Mouse (Mus musculus) brain, embryonic 18.5 days (tissue): ENCODE data around the gene Slc39a3.
A peak's percentile ranks its signal among the peaks of the same experiment; 100 is the strongest.
"Not testable (repeated sequence)": the region's sequence is repeated elsewhere in the genome, so short reads cannot be mapped to it uniquely, and the experiment has no call there.

Source experiments
- DNase-seq: peaks from one replicate; pipeline ENCODE4 v3.0.0-alpha.2; 2012; ENCODE audit warnings: low read depth, low spot score

Slc39a3 gene

DNA sequence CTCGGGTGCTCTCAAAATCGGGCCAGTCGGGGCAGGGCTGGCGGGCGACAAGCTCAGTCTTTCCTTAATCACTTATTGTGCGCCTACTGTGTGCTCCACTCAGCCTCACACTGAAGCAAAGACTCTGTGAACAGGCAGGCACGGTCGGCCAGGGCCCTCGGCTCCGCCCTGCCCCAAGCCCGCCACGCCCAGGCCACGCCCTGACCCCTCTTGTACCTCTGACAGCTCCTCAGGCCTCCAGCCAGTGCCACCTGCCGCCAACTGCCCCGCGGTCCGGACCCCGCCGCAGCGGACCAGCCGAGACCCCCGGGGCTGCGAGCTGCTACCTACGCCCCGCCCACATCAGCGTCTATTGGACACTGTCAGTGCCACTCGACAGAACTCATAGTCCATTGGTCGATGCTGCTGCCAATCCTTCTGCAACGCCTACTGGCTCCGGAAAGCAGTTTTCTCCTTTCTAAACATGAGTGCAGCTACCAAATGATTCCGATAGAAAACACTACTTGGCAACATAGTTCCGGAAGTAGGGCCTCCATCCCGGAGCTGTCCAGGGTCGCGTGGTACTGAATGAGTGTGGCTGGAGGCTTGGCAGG, at the start of gene Slc39a3:
Gene Slc39a3, minus strand, starts transcription at position 439 of the 593 bp plus-strand sequence.
- DNase-seq = peak; percentile 96

DNA sequence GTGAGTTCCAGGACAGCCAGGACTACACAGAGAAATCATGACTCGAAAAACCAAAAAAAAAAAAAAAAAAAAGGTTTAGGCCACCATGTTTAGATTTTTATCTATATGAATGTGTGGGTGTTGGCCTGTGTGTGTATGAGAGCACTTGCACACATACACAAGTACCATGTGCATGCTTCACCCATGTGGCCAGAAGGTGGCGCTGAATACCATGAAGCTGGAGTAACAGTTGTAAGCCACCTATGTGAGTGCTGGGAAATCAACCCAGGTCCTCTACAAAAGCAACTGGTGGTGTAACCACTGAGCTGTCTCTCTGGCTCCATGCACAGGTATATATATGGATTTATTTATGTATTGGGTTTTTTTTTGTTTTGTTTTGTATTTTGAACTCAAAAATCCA, 49.8 kb upstream of the Slc39a3 start:
- DNase-seq = no peak

DNA sequence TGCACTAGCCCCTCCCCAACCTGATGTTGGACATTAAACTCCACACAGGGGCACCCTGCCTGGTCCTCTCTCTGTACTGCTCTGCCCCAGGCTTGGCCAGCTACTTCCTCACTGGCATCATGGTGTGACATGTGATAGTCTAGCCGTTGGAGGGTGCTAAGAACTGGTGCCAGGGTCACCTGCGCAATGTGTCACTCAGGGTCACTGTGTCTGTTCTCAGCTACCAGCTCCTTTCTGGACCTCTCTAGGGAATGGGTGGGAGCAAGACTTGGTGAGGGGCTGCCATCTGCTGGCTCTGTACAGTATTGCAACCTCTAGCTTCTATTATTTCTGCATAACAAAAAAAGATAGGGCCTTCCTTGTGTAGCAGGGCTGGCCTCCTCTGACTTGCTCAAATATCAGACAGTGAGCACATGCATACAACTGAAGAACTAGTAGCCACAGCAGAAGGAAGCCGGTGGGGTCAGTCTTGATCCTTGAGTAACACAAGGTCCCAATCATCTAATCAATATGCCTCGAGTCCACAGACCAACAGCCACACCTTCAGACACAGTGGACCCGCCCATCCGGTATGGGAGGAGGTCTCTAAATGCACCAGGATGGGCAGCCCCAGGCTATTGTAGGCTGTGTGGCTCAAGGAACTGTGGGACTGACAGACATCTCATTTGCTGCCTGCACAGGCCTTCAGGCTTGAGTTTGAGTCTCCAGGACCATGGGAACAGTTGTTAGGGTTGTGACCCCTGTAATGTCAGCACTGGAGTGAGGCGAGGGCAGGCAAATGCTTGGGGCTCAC, 45.1 kb upstream of the Slc39a3 start:
- no peak for DNase-seq

DNA sequence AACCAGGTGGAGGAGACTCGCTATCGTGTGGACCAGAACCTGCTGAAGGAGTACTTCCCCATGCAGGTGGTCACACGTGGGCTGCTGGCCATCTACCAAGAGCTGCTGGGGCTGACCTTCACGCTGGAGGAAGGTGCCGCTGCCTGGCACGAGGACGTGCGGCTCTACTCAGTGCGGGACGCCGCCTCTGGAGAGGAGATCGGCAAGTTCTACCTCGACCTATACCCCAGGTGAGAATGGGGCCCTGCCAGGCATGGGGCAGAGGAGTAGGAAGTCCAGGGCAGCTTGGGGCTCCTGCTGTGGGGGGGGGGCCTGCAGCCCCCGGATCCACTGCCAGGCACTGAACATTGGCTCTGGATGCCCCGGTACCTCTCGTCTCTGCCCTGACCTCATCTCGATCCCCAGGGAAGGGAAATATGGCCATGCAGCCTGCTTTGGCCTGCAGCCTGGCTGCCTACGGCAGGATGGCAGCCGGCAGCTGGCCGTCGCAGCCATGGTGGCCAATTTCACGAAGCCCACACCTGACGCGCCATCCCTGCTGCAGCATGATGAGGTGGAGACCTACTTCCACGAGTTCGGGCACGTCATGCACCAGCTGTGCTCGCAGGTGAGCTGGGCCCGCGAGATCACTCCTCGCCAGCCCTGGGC, 42.9 kb upstream of the Slc39a3 start:
- no peak for DNase-seq

DNA sequence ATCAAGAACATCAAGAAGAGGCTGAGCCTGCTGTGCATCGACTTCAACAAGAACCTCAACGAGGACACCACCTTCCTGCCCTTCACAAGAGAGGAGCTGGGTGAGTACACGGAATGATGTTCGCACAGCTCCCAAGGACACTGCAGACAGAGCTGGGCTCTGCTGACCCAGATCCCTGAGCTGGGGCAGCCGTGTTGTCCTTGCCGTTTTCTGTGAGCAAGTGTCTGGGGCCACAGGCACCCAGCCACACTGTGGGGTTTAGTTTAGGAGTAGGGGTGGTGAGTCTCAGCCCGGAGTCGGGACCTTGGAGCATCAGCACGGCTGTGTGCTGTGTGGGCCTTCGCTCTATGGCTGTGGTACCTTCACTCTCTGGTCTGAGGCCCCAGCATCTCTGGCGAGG, 40.7 kb upstream of the Slc39a3 start:
- DNase-seq = no peak

DNA sequence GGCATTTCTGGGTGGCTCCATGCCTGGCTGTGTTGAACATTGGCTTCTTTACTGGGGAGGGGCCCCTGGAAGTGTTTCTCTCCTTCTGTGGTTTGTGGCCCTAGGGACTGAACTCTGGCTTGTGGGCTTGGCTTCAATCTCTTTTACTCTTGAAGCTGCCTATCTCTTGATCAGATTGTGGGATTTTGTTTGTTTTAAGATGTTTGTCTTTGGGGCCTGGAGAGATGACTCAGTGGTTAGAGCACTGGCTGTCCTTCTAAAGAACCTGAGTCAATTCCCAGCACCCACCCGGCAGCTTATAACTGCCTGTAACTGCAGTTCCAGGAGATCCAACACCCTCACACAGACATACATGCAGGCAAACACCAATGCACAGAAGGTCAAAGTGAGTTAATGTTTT, 39.1 kb upstream of the Slc39a3 start:
- DNase-seq = no peak

DNA sequence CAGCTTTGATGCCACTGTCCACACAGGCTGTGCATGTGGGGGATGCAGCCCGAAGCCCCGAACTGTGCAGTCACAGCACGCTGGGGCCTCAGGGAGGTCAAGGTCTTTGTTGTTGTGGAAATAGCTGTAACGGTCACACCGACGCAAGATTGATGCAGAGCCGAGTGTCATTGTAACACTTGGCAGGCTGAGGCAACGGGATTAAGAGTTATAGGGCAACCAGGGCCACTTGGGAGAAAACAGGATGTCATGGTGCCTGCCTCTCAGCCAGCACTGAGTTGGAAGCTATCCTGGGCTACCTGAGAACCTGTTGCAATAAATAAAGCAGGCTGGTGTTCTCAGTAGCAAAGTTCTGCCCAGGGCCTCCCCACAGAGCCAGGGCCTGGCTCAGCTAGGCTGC, 38.5 kb upstream of the Slc39a3 start:
- no peak for DNase-seq

DNA sequence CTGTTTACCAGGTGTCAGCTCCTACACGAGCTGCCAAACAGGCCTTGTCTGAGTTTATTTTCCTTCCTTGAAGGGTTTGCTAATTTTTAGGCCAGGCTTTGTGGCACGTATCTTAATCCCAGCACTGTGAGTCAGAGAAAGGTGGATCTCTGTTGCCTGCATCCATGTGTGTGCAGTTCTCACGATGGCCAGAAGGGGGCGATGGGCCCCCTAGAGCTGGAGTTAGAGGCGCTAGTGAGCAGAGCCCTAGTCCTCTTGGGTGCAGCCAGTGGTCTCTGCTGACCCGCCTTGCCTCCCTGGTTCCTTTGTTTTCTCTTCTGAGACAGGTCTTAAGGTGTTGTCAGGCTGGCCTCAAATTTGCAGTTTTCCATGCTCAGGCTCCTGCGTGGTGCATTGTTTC, 36.2 kb upstream of the Slc39a3 start:
- no peak for DNase-seq

DNA sequence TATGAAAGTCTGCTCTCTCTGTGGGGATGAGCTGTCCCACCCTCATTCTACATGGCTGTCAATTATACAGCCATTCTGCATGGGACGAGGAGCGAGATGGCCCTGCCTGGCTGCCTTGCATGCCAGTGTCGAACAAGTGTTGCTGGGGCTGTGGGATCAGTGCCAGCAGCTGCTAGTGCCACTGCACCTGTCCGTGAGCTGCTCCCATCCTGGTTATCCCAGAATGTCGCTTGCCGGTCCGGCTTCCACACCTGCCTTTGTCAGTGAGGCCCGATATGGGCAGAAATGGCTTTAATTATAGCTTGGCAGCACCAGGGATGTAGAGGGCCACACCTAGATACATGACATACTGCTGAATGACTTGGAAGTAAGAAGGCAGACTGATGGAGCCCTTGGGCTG, 35.1 kb upstream of the Slc39a3 start:
- no peak for DNase-seq

DNA sequence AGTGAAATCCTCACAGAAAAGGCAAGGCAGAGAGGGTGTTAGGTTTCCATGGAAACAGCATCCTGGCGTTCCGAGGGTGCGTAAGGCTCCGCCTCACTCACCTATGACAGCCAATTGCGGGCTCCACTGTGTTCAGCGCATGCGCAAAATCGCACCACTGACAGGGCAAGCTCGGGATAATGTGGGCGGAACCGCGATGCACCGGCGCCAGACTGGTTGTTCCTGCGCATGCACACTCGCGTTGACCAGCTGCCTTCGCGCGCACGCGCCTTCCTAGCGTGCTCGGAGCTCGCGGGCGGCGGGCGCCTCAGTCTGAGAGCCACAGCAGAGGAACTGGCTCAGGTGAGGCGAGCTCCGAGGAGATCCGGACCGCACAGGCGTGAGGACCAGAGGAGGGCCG, 32.6 kb upstream of the Slc39a3 start, which contains the start of gene Thop1:
Gene Thop1, plus strand, starts transcription at position 200 of the 400 bp plus-strand sequence.
- peak; percentile 99 for DNase-seq

DNA sequence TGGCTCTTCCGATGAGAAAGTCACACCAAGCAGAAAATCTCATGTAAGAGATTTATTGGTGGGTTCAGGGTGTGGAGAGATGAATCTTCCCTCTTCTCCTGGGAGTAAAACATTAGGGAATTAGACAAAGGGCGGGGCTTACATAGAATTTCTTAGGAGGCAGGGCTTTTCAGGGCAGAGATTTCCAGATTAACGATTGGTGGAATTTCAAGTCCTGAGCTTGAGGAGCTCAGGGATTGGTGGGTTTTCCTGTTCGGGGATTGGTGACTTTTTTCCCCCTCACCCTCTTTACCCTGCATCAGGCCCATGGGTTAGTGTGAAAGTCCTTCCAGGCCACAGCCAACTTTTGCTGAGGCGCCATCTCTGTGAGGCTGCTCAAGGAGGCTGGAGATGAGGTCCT, 31.5 kb upstream of the Slc39a3 start:
- no peak for DNase-seq

DNA sequence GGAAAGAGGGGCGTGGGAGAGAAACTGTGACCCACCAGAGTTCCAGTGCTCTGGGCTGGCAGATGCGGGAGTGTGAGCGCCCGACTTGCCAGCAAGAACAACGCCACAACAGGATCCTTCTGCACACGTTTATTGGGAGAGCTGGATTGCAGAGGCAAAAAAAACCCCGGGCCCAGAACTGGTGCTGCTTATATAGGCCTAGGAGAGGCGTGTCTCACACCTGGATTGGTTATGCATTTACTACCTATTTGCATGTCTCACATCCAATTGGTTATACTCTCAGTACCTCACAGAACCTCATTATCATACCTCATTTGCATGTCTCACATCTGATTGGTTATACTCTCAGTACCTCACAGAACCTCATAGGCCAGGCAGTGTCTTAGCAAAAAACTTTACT, 27.3 kb upstream of the Slc39a3 start:
- not testable (repeated sequence) for DNase-seq

DNA sequence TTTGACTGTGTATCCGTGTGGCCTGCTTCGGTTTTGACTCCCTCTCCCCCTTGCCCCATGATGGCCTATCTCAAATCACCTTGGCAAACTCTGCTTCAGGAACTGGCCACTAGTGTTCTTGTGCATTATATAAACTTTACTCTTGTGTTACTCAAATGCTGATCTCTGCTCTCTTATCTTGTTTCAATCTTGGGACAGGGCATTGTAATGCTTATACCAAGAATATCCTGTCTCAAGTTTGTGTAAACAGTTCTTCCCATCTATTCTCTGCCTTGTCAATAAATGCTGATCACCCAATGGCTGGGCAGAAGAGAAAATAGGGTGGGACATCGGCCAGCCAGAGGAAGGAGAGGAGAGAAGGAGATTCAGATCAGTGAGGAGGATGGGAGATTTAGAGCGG, 25.5 kb upstream of the Slc39a3 start:
- no peak for DNase-seq

DNA sequence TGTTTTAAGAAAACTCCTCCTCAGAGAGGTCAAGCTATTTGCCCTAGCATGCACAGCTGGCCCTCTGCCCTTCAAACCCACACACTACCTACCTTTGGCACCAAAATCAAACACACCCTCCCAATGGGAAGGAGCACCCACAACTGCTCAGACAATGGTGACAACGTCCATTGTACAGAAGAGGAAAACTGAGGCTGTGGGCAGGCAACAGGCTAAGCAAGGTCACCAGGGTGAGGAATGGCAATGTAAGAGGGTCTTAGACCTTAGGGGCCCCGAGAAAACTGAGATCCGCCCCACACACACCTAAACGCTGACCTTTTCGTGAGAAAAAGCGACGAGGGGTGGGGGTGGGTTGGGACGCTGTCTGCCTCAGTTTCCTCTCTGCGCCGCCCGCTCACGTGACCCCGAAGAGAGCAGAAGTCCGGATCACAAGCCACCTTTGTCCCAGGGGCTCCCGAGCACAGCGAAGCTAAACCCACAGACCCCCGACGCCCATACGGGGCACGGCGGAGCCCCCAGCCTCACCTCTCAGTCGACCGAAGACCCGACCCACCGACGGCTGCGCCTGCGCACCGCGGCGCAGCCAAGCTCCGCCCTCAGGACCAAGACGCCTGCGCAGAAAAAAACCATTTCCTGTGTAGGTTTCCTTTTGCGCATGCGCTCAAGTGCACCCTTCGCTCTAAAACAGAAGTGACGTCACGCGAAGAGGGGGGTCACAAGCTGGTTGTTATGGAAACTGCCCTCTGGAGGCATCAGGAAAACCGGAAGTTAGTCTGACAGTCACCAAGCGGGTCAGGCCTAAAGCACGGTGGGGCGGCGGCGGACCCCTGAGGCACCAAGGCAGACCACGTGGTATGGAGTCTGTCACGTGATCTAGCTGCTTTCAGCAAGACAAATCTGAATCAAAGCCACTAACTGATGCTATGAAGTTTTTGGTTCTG, 22.6 kb upstream of the Slc39a3 start, which contains the start of gene Sgta:
Gene Sgta, minus strand, starts transcription at position 579 of the 941 bp plus-strand sequence.
- peak; percentile 100 for DNase-seq

DNA sequence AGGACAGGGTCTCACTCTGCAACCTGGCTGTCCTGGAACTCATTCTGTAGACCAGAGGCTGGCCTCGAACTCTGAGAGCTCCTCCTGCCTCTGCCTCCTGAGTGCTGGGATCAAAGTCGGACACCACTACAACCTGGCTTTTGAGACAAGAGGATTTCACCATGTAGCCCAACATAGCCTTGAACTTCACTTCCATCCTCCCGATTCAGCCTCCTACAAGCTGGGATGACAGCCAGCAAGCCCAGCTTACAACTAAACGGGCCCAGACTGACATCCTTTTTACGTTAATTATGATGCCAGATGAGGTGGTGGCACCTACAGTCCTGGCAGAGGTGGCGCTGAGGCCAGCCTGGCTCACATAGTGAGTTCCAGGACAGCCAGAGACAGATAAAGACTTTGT, 21.7 kb upstream of the Slc39a3 start:
- DNase-seq = no peak

DNA sequence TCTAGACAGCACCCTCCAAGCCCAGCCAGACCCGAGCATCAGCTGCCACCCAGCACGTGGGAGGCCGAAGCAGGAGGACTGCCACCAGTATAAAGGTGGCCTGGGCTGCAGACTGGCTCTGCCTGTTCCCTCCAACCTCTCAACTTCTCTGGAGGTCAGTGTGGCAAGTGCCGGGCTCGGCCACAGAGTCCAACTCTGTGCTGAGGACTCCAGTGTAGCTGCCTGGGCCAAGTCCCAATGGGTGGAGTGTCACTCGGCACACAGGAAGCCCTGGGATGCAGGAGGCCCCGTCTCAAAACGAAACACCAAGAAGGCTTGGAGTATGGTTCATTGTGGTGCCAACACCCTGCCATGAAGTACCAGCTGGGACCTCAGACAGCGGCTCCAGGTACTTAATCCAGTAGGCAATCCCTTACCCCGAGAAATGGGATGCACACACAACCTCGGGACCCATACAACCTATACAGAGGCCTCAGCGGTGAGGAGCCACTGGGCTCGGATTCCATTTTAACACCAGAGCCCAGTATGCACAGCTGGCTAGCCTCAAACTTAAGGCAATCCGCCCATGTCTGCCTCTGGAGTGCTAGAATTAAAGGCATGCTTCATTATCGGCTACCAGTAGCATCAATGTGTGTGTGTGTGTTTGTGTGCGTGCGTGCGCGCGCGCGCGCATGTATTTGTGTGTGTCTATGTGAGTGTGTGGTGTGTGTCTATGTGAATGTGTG, 20.3 kb upstream of the Slc39a3 start:
- no peak for DNase-seq

DNA sequence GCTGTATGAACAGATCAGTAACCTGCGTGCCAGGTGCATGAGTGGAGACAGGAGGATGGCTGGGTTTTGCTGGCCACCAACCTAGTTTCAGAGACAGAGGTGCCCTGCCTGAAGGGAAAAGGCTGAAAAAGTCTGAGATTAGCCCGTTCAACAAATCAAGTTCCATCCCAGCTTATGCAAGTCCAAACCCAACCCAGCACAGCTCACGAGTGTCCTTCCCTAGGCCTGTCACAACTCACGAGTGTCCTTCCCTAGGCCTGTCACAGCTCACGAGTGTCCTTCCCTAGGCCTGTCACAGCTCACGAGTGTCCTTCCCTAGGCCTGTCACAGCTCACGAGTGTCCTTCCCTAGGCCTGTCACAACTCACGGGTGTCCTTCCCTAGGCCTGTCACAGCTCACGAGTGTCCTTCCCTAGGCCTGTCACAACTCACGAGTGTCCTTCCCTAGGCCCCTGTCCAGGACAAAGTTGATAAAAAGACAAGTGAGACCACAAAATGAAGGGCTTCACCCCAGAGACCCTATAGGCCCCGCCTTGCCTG, 18.6 kb upstream of the Slc39a3 start:
- DNase-seq = not testable (repeated sequence)

DNA sequence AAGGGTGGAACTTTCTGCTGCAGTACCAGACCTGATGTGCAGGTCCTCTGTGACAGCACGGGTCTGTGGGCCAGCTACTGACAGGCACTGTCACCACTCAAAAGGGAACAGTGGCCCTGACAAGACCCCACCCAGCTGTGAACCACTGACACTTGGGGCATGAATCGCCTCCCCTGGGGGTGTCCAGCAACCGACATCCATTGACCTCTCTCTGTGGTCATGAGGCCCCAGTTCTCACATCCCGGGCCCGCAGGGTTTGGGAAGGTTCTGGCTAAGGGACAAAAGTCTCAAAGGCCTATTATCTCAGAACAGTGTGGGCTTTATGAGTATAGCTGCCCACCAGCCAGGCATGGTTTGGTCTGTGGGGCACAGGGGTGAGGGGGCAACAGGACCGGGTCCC, 17.9 kb upstream of the Slc39a3 start:
- DNase-seq = no peak

DNA sequence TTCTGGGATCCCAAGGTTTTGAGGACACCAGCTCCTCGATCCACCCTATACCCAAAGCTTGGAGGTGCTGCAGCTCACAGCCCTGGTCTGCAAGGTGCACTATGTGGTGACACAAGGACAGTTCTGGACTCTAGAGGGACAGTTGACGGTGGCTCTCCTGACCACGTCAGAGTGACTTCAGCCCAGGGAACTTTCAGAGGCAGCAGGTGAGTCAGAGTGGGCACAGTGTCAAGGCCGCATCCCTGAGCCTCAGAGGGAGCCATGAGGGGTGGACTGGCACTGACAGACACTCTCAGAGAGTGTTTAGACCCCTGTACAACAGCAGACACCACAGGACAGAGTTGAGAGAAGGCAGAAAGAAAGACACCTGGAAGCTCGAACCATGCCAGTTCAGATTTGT, 15.4 kb upstream of the Slc39a3 start:
- DNase-seq = no peak

DNA sequence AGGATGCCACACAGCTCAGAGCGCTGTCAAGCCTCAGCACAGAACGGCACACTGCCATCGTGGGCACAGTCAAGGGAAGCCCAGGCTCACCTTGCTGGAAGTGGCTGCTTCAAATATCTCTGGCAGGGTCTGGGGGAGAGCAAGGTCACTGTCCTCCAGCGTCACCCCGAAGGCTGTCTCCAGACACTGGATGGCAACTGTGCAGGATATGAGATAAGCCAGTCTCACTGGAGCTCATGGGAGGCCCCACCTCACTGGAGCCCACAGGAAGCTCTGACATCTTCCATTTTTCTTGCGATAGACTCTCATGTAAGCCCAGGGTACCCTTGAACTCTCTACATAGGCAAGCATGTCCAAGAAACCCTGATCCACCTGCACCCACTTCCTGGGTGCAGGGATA, 13.9 kb upstream of the Slc39a3 start:
- no peak for DNase-seq

DNA sequence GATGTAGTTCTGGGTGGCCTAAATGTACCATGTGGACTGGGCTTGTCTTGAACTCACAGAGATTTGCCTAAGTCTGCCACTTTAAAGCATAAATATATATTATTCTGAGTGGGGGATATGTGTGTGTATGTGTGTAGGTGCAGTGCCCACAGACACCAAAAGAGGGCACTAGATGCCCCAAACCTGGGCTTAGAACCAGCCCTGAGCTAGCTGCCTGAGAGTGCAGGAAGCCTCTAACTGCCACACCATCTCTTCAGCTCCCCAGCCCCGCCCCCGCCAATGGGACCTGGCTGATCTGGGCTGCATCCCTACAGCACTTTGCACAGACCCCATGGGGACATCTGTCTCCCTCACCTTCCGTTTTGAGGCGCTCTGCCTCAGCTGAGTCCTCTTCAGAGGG, 13.4 kb upstream of the Slc39a3 start:
- no peak for DNase-seq
